Mouse (Mus musculus): ENCODE data around the gene Gpr87. TPM values are rescaled to one million over a fixed set of nuclear protein-coding genes. Genes with fewer than 3 reads are reported as not detected.

Gene Gpr87
- not detected for total RNA-seq (2023)

GRCm38 (mm10) chr3:59194938-59195337 is at the start of gene Gpr87:
Gpr87 (minus strand) TSS chr3:59195104.

DNA sequence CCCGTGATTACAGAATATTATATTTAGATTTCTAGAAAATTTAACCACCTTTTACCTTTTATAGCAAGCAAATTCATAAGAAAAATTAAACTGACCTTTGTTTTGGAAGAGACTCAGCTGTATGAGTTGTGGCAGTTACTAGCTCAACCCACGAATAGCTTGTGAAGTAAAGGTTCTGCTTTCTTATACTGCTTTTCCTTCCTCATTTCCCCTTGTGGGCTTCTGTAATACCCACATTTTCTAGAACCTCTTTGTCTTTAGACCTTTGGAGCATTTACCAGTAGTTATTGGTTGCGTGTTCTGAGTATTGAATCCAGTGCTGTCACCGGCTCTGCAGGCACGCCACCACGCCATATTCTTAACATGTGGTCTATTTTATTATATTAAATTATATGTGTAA is 15.8 kb upstream of the Gpr87 start, which contains the start of gene P2ry13:
Gene P2ry13 (minus strand): TSS at position 156 of the 400 bp plus-strand sequence.

GRCm38 (mm10) chr3:59153424-59153823 is 41.5 kb downstream of the Gpr87 start, which contains the start of gene P2ry14:
P2ry14 (minus strand) TSS chr3:59153618.

Other genes starting within 250 kb of the Gpr87 start
- gene Med12l, start 189.3 kb downstream of the Gpr87 start, total RNA-seq (2023) = under 1 TPM; 0.52 to 0.76 TPM
- gene Gpr171, start 93.3 kb downstream of the Gpr87 start, total RNA-seq (2023) = 1 to 10 TPM; 2.2 to 2.8 TPM
- 10 to 100 TPM in 1 of 2 experiments, 1 to 10 TPM in 1; 9.3 to 12.1 TPM for gene P2ry14, start 41.5 kb downstream of the Gpr87 start, total RNA-seq (2023)
- 10 to 100 TPM; 56.7 to 59.2 TPM for gene P2ry13, start 15.8 kb upstream of the Gpr87 start, total RNA-seq (2023)
- gene P2ry12, start 67.8 kb upstream of the Gpr87 start, total RNA-seq (2023) = 10 to 100 TPM; 24.3 to 25.9 TPM
- gene Igsf10, start 149.3 kb upstream of the Gpr87 start, total RNA-seq (2023) = under 1 TPM; 0.39 to 0.58 TPM

Measured in monocyte, adult 59 days (primary cell).